Mouse (Mus musculus) hindbrain, embryonic 12.5 days (tissue): ENCODE measurements around the gene D430041D05Rik. TPM values are rescaled to one million over a fixed set of nuclear protein-coding genes. Genes with fewer than 3 reads are reported as not detected.
A peak's percentile ranks its signal among the peaks of the same experiment; 100 is the strongest.

Experiments
- ATAC-seq: fragments of 200-750 bp; cut with Nextera tagmentation; 2 replicates; pipeline ENCODE4 v1.8.0; 2017; ENCODE audit warnings: moderate TSS enrichment; ENCODE audit not compliant: low FRiP score
- H3K27ac ChIP-seq: fragments of 300-500 bp; sonication (generic); 2 replicates; pipeline ENCODE4 v1.5.1; 2016; ENCODE audit warnings: mild to moderate bottlenecking
- H3K27me3 ChIP-seq: fragments of 300-500 bp; sonication (generic); 2 replicates; pipeline ENCODE4 v1.6.1; 2016; ENCODE audit warnings: mild to moderate bottlenecking
- H3K36me3 ChIP-seq: fragments of 300-500 bp; sonication (generic); 2 replicates; pipeline ENCODE4 v1.6.1; 2016; ENCODE audit warnings: mild to moderate bottlenecking
- H3K4me1 ChIP-seq: fragments of 300-500 bp; sonication (generic); 2 replicates; pipeline ENCODE4 v1.6.1; 2016
- H3K4me2 ChIP-seq: fragments of 300-500 bp; sonication (generic); replicated peaks from 2 replicates; pipeline ENCODE4 v1.6.1; 2016; ENCODE audit warnings: mild to moderate bottlenecking
- H3K4me3 ChIP-seq: fragments of 300-500 bp; sonication (generic); 2 replicates; pipeline ENCODE4 v1.5.1; 2016; ENCODE audit warnings: mild to moderate bottlenecking
- H3K9ac ChIP-seq: fragments of 300-500 bp; sonication (generic); 2 replicates; pipeline ENCODE4 v1.6.1; 2016; ENCODE audit warnings: mild to moderate bottlenecking, moderate library complexity
- H3K9me3 ChIP-seq: fragments of 300-500 bp; sonication (generic); replicated peaks from 2 replicates; pipeline ENCODE4 v1.6.1; 2016; ENCODE audit warnings: mild to moderate bottlenecking
- WGBS: fragments of 180-500 bp; shearing (Covaris S2); methylation state at CpG from one replicate; pipeline ENCODE4 v1.1.7; 2016; 5-methylcytosine and 5-hydroxymethylcytosine counted together
- polyA plus RNA-seq: library from polyadenylated mRNA; unstranded; fragments of >200 nt; fragmentation: Nextera tagmentation; extraction: Ambion mirVana; gene quantifications from 2 replicates; pipeline ENCODE4 v1.2.1, GENCODE M21; 2016

Gene D430041D05Rik
- polyA plus RNA-seq: 4.2 and 4.7 TPM in 2 replicates

DNA sequence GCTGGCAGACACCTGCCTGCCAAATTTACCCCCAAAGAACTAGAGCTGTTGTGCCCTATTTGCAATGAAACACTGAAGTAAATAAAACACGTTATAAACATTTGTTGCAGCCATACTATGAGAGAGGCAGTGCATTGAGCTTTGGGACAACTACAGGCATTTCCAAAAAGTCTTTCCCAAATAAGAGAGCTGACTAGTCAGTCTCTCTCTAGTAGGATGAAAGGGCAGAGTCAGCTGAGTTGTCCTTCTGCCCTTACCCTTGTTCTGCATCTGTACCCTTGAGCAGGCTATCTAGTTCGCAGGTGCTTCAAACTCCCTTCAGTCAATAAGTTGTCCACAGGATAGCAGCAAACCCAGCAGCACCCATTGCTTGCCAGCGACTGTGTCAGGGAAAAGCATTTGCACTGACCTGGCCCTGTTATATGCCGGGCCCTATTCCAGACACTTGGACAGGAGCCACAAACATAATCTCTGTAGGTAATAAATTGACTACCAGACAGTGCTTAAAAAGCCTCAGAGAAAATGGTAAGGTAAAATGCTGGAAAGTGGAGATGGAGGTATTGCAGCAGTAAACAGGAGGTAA lies at the start of gene D430041D05Rik:
Gene D430041D05Rik, minus strand, starts transcription at position 51 of the 583 bp plus-strand sequence.
- 63% methylated on average over 4 of the region's 4 CpGs for WGBS
- H3K27ac ChIP-seq: peak within 1 kb of the TSS; percentile 87
- peak within 1 kb of the TSS; percentile 94 for H3K4me2 ChIP-seq
- H3K36me3 ChIP-seq: no peaks in the 10 kb centered on the region
- H3K9me3 ChIP-seq: no peaks in the 10 kb centered on the region
- peaks cover 55% of the 10 kb centered on the region for H3K27me3 ChIP-seq
- ATAC-seq: no peak
- peaks cover 18% of the 10 kb centered on the region for H3K4me1 ChIP-seq
- peak within 1 kb of the TSS; percentile 74 for H3K4me3 ChIP-seq
- H3K9ac ChIP-seq: peak within 1 kb of the TSS; percentile 86

DNA sequence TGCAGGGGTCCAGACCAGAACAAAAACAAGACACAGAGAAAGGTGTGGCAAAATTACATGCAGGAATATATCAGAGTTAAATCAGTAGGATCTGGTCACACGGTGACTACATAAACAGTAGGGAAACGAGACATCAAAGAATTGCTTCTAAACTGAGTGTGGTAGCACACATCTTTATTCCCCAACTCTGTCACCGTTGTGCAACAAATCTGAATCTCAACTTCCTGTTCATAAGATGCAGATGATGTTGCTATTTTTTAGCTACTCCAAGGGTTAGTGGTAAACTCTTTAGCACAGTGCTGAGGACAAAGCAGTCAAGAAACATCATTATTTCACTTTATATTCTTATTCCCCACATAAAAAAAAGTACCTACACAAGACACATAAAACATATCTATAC lies 49.2 kb upstream of the D430041D05Rik start:
- Histone ChIP-seq H3K9me3 (no peaks in the 10 kb centered on the region), H3K4me3 (no peak overlapping the region), H3K27ac (no peak overlapping the region), H3K4me1 (peaks cover 10% of the 10 kb centered on the region; the same call in 1 of the 2 replicates), H3K9ac (no peak overlapping the region), H3K36me3 (no peaks in the 10 kb centered on the region), H3K4me2 (no peak overlapping the region), H3K27me3 (no peaks in the 10 kb centered on the region)
- no peak for ATAC-seq
- 90% methylated on average over 3 of the region's 3 CpGs for WGBS

DNA sequence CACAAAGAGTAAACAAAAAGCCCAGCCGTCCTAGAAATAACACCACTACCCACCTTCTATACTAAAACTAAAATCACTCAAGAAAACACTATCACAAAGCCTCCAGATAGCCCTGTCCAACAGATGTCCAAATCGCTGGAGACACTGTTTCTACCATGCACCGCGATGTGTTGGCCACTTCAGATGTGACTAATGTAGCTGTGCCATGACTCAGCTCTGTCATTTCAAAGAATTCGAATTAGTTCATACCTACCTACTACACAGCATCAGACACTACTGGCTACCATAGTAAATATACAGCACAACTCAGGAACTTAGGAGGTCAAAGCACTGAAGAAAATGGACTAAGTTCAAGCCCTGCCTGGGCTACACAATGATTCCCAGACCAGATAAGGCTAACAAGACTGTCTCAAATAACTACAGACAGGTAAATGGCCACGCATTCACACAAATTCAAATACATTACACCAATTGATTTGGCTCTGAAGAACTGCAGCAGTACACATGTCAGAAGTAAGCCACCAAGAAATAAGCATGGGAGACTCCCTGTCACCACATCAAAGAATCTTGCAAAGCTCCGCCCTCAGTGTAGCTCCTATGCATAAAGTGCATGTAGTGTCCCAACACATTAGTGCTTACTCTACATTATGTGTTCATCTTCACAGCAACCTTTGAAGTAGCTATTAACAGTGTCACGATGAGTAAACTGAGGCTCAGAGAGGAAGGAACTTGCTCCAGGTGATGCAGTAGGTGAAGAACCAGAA lies 47.9 kb upstream of the D430041D05Rik start:
- WGBS: 90% methylated on average over 8 of the region's 8 CpGs

DNA sequence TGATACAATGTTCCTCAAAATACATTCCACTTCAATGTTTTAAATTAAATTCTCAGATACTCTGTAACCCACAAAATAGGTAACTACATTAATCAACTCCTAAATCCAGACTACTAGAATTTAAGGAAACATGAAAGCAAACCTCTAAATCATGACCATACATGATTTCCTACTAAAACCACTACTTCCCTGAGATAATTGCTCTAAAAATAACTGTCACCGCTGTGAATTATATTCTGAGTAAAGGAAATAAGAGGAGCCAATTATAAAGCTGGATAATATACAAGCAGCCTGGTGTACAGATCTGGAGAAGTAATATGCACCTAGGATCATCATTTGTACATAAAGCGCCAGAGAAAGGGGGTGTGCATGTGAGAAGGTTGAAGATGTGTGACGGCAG lies 46.3 kb upstream of the D430041D05Rik start:
- Histone ChIP-seq H3K27ac (no peak overlapping the region), H3K4me1 (peaks cover 7% of the 10 kb centered on the region; the same call in 1 of the 2 replicates), H3K4me2 (no peak overlapping the region), H3K4me3 (no peak overlapping the region), H3K9me3 (no peaks in the 10 kb centered on the region), H3K27me3 (no peaks in the 10 kb centered on the region), H3K36me3 (no peaks in the 10 kb centered on the region), H3K9ac (no peak overlapping the region)
- WGBS: 92% methylated on average over 3 of the region's 3 CpGs
- ATAC-seq: no peak

More for the DNA sequence above, 47.9 kb upstream of the D430041D05Rik start:
- no peak for ATAC-seq
- no peak overlapping the region for H3K9ac ChIP-seq
- no peaks in the 10 kb centered on the region for H3K9me3 ChIP-seq
- no peak overlapping the region for H3K4me3 ChIP-seq
- peaks cover 10% of the 10 kb centered on the region; the same call in 1 of the 2 replicates for H3K4me1 ChIP-seq
- H3K27me3 ChIP-seq: no peaks in the 10 kb centered on the region
- no peak overlapping the region for H3K27ac ChIP-seq
- no peaks in the 10 kb centered on the region for H3K36me3 ChIP-seq
- no peak overlapping the region for H3K4me2 ChIP-seq

DNA sequence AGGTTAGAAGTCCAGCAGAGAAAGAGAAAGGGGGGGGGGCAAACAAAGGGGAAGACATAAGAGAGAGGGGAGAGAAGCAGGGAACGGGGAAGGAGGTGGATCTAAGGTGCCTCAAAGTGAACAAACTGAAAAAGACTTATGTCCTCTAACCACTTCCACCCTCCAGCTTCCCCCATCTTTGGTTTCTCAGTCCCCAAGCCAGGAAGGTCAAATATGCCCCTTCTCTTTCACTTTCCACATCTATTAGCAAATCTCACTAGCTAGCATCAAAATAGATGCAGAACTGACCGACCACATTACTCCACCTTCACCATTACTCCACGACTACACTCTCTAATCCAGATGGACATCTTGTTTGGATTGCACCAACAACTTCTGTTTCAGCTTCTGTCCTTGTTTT lies 39.9 kb upstream of the D430041D05Rik start:
- Histone ChIP-seq H3K27ac (no peak overlapping the region), H3K9me3 (no peaks in the 10 kb centered on the region), H3K4me1 (no peaks in the 10 kb centered on the region), H3K4me2 (no peak overlapping the region), H3K27me3 (no peaks in the 10 kb centered on the region), H3K4me3 (no peak overlapping the region), H3K9ac (no peak overlapping the region), H3K36me3 (no peaks in the 10 kb centered on the region)
- WGBS: 82% methylated on average over 3 of the region's 3 CpGs
- ATAC-seq: no peak

DNA sequence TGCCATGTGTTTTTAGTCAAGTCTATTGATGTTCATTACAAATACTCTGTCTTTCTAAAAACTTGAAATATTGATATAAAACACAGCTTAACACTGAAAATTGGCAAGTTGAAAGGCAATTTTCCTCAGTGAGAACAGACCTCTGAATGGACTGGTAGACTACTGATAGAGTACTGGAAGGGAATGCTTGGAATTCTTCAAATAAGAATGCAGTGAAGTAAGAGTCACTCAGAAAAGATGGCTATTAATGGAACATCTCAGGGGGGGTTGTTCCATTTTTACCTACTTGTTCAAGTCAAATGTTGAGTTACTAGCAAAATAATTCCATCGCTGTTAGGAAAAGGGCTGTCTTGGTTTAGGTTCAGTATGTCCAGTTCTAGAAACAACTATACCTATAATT lies 38.4 kb upstream of the D430041D05Rik start:
- no peak for ATAC-seq
- no peak overlapping the region for H3K4me3 ChIP-seq
- no peaks in the 10 kb centered on the region for H3K4me1 ChIP-seq
- H3K36me3 ChIP-seq: no peaks in the 10 kb centered on the region
- H3K9ac ChIP-seq: no peak overlapping the region
- no peak overlapping the region for H3K4me2 ChIP-seq
- no peaks in the 10 kb centered on the region for H3K27me3 ChIP-seq
- no peak overlapping the region for H3K27ac ChIP-seq
- WGBS: 100% methylated on average over 1 of the region's 1 CpGs
- H3K9me3 ChIP-seq: no peaks in the 10 kb centered on the region

DNA sequence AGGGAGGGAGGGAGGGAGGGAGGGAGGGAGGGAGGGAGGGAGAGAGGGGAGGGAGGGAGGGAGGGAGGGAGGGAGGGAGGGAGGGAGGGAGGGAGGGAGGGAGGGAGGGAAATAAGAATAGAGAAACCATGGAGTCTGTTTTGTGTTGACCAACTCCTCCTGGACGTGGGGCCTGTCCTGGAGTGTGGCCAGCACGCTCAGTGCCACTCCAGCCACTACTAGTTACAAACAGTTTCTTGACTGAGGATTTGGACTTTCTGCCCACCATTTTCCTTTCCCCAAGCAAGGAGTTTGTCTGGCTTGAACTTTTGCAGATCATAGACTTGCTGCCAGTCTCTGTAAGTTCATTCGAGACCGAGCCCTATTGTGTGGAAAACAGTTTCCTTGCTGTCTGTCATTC lies 37.4 kb upstream of the D430041D05Rik start:
- no peaks in the 10 kb centered on the region for H3K36me3 ChIP-seq
- no peaks in the 10 kb centered on the region for H3K4me1 ChIP-seq
- no peak overlapping the region for H3K4me3 ChIP-seq
- H3K9me3 ChIP-seq: no peaks in the 10 kb centered on the region
- ATAC-seq: no peak
- WGBS: 81% methylated on average over 4 of the region's 4 CpGs
- H3K27ac ChIP-seq: no peak overlapping the region
- no peak overlapping the region for H3K9ac ChIP-seq
- no peak overlapping the region for H3K4me2 ChIP-seq
- H3K27me3 ChIP-seq: no peaks in the 10 kb centered on the region

DNA sequence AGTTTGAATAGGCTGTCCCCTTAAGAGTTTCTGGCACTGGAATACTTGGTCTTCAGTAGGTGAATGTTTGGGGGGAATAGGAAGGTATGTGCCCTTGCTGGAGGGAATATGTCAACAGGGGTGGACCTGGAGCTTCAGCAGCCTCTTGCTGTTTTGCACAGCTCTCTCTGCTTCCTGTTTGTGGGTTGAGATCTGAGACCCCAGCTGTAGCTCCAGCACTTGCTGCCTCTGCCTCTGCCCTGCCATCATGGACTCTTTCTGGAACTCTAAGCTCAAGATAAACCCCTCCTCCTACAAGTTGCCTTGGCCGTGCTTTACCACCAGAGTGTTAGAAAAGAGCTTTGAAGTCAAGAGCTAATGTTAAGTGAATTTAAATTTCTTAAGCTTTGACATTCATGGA lies 35.2 kb upstream of the D430041D05Rik start:
- Histone ChIP-seq H3K27me3 (no peaks in the 10 kb centered on the region), H3K9me3 (no peaks in the 10 kb centered on the region), H3K27ac (no peak overlapping the region), H3K4me1 (no peaks in the 10 kb centered on the region), H3K4me2 (no peak overlapping the region), H3K4me3 (no peak overlapping the region), H3K9ac (no peak overlapping the region), H3K36me3 (no peaks in the 10 kb centered on the region)
- 73% methylated on average over 1 of the region's 1 CpGs for WGBS
- ATAC-seq: no peak

DNA sequence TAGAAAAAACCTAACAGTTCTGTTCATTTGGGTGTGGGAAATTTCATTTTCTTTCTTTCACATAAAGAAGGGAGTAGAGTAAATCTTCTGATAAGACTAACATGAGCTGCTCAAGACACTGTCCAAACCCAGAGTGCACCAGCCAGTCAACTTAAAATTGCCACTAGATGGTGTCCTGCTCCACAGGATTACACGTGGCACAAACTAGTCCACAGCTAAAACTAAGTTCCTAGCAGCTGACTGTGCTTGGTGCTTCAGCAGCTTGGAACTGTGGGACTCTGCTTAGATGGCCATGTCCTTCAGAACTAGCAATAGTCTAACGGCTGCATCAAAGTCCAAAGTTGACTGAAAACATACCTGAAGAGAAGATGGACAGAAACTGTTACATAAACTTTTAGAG lies 34.0 kb upstream of the D430041D05Rik start:
- no peak overlapping the region for H3K27ac ChIP-seq
- no peak overlapping the region for H3K4me2 ChIP-seq
- ATAC-seq: peak; percentile 60; the same call in 1 of the 2 replicates
- no peaks in the 10 kb centered on the region for H3K36me3 ChIP-seq
- H3K4me3 ChIP-seq: no peak overlapping the region
- H3K4me1 ChIP-seq: no peaks in the 10 kb centered on the region
- no peaks in the 10 kb centered on the region for H3K27me3 ChIP-seq
- H3K9me3 ChIP-seq: no peaks in the 10 kb centered on the region
- H3K9ac ChIP-seq: no peak overlapping the region
- whole genome bisulfite sequencing: 44% methylated on average over 2 of the region's 2 CpGs

DNA sequence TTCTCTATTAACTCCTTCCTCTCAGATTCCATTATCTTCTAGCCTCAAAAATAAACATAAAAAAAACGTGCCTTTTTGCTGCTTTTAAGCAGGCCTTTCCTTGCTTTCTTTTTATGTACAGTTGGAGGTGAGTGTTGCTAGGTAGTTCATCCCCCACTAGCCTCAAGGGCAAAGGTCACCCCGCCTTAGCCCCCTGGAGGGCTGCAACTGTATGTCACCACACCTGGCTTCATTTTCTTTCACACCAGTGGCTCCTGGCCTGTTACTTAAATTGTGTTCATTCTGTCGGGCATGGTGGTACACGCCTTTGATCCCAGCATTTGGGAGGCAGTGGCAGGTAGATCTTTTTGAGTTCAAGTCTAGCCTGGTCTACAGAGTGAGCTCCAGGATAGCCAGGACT lies 31.5 kb upstream of the D430041D05Rik start:
- Histone ChIP-seq H3K9me3 (no peaks in the 10 kb centered on the region), H3K36me3 (peaks cover 12% of the 10 kb centered on the region; the same call in 1 of the 2 replicates), H3K4me2 (no peak overlapping the region), H3K4me1 (no peaks in the 10 kb centered on the region), H3K27me3 (no peaks in the 10 kb centered on the region), H3K4me3 (no peak overlapping the region), H3K27ac (no peak overlapping the region), H3K9ac (no peak overlapping the region)
- 68% methylated on average over 4 of the region's 4 CpGs for WGBS
- no peak for ATAC-seq

DNA sequence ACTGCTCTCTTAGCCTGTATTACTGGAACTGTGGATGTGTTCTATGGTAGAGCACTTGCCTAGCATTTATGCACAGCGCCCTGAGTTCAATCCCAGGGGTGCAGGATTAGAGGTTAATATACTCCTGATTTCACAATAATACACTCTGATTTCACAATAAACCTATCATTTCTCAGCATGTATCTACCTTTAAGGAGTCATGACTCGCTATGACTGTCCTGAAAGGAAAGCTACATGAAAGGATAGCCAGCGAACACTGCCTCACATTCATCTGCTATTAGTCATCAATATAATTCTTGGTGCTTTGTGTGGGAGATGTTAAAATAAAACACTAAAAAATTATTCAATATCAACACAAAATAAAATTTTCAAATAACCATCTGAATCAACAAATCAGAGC lies 25.4 kb upstream of the D430041D05Rik start:
- 94% methylated on average over 3 of the region's 3 CpGs for WGBS
- no peak overlapping the region for H3K4me3 ChIP-seq
- H3K9ac ChIP-seq: no peak overlapping the region
- no peak for ATAC-seq
- peaks cover 50% of the 10 kb centered on the region for H3K36me3 ChIP-seq
- H3K9me3 ChIP-seq: no peaks in the 10 kb centered on the region
- H3K27ac ChIP-seq: no peak overlapping the region
- no peak overlapping the region for H3K4me2 ChIP-seq
- no peaks in the 10 kb centered on the region for H3K4me1 ChIP-seq
- no peaks in the 10 kb centered on the region for H3K27me3 ChIP-seq

DNA sequence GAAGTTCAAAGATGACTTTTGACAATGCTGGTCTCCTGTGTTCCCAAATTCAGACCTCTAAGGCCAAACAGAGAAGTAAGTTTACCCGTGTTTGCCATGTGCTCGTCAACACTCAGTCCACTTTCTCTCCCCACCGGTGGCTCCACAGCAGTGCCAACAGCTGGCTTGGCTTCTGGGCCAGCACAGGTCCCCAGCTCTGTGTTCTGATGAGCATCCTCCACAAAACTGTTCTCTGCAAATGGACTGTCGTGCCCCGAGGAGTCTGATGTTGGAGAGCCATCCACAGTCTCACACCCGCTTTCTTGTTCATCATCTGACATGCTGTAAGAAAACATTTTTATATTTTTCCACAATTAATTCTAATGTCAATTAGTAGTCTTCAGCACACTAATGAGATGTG lies 20.3 kb upstream of the D430041D05Rik start:
- 91% methylated on average over 6 of the region's 6 CpGs for WGBS
- Histone ChIP-seq H3K9ac (no peak overlapping the region), H3K4me1 (no peaks in the 10 kb centered on the region), H3K27ac (no peak overlapping the region), H3K36me3 (peaks cover 44% of the 10 kb centered on the region), H3K9me3 (no peaks in the 10 kb centered on the region), H3K4me2 (no peak overlapping the region), H3K27me3 (no peaks in the 10 kb centered on the region), H3K4me3 (no peak overlapping the region)
- ATAC-seq: no peak

DNA sequence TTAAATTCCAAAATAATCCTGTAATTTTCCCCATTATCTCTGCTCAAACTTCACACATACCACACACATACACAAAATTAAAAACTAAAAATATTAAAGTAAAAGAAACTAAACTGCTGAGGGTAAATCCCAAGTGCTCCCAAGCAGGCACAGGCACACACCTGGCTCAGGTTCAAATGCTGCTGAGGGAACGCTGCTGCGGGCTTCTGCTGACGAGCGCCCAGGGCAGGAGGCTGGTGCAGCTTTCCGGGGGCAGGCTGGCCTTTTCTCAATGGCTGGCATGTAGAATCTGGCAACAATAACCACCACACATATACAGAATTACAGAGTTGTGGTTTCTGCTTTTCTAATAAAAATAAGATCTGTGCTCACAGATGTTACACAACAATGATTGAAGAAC lies 19.8 kb upstream of the D430041D05Rik start:
- H3K27me3 ChIP-seq: no peaks in the 10 kb centered on the region
- H3K9me3 ChIP-seq: no peaks in the 10 kb centered on the region
- no peak overlapping the region for H3K27ac ChIP-seq
- ATAC-seq: no peak
- H3K4me3 ChIP-seq: no peak overlapping the region
- peaks cover 40% of the 10 kb centered on the region for H3K36me3 ChIP-seq
- H3K4me2 ChIP-seq: no peak overlapping the region
- no peaks in the 10 kb centered on the region for H3K4me1 ChIP-seq
- H3K9ac ChIP-seq: no peak overlapping the region
- WGBS: 91% methylated on average over 5 of the region's 5 CpGs
